Mouse (Mus musculus): ENCODE measurements at regions not wholly inside any gene's neighbourhood (a gene's known extent, or its start where the extent isn't known, plus 50 kb on each side); places are given as distances from the start of the nearest gene placed in this dataset.

DNA sequence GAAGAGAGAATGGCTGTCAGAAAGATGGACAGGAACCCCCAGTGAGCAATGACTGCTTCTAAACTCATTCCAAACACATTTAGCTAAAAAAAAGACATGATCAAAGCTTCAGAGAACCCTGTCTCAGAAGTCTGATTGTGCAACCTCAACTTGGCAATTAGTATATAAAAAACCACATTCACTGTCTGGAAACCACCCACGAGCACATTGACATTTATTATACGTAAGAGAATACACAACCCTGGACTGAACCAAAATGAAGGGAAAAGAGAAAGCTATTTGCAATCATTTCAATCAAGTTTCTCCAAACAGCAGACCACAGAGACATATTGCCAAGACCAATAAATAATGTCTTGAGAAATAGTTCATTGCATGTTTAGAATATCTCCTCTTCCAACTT, 820.7 kb upstream of the Adgrl2 start:
- DNase-seq = no peak

DNA sequence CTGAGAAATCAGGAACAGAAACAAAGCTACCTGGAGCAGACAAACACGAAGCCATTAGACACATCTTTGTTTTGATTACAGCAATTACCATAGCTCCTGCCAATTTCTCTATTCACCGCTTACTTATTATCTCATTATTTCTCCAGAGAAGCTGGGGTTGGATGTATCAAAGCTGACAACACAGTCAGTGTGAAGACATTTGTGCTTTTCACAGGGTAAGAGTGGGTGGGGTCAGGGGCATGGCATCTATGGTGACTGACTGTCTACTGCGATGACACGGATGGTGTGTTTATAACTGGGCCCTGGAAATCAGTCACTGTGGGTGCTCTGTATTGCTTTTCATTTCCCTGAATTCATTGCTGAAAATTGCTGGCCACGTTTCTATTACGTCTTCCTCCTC, 815.0 kb upstream of the Adgrl2 start:
- DNase-seq = no peak

- no peak for DNase-seq
These were observed 805.8 kb upstream of the Adgrl2 start for GRCm38 (mm10) chr3:149796123-149796522.

GRCm38 (mm10) chr3:149791593-149791992, 801.2 kb upstream of the Adgrl2 start:
- DNase-seq = no peak

- no peak for DNase-seq
These were observed 795.7 kb upstream of the Adgrl2 start for GRCm38 (mm10) chr3:149786096-149786495.

DNA sequence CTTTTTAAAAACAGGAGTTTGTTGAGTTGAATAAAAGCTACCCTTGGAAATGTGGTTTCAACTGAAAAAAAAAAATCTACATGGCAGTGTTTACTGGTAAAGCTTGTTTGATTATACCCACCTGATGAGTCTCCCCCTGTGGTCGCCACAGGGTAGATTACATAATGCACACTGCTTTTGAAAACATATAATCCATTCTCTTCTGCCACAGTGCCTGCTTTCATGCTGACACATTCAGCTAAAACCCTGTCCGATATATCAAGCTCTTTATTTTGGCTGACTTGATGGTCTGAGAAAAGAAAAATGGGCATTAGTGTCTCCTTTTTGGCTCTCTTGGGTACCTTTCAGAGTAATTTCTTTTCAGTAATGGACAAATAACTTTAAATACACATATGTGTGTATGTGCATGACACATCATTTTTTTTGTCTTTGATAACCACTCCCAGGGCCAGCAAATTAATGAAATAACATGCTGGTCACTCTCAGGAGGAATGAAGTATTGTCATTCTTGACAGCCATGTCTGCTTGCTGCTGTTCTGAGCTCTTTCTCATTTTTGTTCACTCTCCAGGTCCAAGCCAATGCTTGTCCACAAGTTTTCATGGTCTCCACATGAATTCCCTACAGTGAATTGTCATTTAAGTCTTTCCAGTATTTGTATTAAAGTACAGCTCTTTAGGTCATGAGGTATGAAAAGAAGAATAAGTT, 793.7 kb upstream of the Adgrl2 start:
- DNase-seq = no peak

DNA sequence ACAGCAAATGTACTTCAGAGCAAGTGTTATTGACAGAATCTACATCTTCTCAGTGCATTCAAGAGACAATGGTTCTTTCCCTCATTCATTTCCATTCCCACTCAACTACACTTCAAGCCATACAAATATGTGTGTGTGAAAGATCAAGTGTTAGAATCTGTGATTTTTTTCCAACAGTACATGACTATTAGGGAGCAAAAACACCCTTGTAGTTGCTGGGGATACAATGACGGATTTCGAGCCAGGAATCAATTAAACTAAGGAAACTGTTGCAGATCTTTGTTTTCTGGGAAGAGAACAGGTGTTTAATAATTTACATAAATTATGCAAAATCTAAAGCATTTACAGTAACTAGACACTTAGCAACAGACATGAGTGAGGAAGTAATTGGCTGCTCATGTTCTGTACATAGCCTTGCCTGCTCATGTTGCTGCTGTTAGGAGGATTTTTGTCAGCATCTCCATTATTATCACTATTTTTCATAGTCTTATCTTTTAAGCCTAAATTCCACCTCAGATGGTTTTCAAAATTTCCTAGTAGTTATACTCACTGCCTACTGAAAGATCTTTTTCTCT, 777.6 kb upstream of the Adgrl2 start:
- no peak for DNase-seq

DNA sequence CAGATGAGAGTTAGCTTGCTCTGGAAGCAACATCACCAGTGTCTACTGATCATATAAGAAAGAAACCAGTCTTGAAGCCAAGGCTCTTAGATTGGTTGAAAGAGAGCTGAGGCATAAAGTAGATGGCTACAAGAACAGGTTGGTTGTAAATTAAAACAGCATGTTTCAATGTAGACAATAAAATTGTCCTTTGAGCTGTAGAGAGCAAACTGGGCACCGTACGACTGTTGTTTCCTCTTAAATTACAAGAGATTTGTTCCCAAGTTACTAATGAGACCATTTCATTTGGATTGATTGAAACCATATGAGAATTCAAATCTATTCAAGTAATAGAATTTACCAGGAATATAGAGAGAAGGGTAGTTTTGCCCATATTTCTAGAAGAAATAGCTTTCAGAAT, 770.9 kb upstream of the Adgrl2 start:
- DNase-seq = no peak

DNA sequence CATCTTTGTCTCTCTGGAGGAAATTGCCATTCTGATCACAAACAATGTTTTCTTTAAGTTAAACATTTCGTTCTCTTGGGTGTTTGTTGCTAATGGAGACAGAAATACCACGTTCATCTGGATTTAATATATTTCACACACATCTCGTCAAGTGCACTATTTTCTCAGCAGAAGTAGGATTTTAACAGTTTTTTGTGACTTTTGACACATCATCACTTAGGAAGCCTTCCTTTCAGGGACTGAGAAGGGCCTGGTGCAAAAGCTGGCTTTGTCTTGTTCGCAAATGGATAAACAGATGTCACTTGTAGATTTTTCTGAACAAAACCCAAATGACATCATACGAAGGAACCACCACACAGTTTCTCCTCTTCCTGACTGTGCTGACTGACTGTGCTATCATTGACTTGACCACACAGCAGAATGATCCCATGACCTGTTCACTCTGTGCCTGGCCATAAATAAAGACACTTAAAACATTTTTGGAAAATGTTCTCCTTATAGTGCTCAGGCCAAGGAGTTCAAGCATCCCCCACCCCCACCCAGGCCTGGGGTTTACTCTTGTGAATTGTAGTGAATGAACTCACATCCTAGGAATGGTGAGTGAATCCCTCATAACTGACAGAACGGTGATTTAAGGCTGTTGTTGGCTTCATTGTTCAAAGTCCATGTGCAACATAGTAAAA, 767.7 kb upstream of the Adgrl2 start:
- DNase-seq = no peak

GRCm38 (mm10) chr3:149736069-149736468, 745.7 kb upstream of the Adgrl2 start:
- no peak for DNase-seq

DNA sequence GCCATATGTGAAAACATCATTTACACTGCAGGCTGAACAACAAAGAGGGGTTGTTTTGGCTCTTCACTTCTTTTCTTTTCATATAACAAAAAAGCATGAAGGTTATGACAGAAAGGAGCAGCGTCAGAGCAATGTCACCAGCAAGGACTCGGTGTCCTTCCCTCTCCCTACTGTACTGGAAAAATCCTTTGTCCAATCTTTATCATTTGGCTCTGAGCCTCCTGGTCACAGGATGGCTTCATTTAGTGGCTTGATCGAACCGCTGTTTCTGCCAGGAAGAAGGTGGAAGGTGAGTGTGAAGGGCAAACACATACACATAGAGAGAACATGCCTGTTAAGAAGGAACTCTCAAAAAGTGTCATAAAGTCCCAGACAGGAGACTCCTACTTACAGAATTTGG, 735.9 kb upstream of the Adgrl2 start:
- DNase-seq = no peak

DNA sequence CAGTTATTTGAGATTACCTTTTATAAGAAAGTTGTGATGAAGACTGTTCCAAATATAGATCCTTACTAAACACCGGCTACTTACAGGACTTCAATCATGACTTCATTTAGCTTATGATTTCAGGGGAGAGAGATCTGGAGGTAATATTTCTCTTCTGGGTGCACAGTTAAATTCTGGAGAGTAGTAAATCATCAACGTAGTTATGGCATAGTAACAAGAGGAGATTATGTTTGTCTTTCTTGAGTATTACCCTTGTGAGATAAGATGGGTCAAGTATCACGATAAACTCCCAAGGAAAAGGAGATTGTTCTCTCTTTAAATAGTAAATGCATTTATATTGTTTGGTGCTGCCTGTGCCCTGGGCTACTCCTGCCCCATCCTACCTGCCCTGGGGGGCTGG, 734.5 kb upstream of the Adgrl2 start:
- DNase-seq = no peak

DNA sequence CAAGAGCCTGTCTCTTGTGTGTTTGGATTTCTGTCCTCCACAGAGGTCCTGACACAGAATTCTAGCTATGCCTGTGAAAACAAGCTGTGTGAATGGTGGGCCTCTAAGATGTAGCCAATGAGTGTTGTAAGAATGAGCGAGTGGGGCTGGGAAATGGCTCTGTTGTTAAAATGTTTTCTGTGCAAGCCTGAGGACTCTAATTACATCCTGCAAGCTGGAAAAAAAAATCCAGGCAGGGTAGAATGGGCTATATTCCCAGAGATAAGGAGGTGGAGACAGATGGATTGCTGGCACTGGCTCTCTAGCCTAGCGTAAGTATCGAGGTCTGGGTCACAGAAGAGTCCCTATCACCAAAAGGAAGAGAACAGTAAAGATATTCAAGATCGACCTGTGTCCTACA, 731.5 kb upstream of the Adgrl2 start:
- no peak for DNase-seq

GRCm38 (mm10) chr3:149720306-149720705, 730.0 kb upstream of the Adgrl2 start:
- DNase-seq = no peak

GRCm38 (mm10) chr3:149705724-149706123, 715.4 kb upstream of the Adgrl2 start:
- no peak for DNase-seq

GRCm38 (mm10) chr3:149705322-149705721, 715.0 kb upstream of the Adgrl2 start:
- no peak for DNase-seq

DNA sequence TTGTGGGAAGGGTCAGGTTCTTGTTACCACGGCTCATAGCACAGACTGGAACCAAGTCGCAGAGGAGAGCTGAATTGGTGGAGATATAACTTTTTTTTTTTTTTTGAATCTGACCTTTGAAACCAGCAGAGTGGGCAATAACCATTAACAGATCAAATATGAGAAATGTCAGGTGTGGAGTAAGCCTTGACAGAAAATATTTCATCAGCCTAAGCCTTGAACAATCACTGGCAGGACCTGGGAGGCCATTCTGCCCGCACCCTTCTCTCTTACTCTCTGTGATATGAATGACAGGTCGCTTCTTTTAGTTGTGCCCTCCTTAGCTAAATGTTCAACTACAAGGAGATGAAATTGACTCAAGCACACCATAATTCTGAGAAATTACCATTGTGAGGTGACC, 714.1 kb upstream of the Adgrl2 start:
- no peak for DNase-seq

GRCm38 (mm10) chr3:149683561-149683960, 693.2 kb upstream of the Adgrl2 start:
- DNase-seq = no peak

GRCm38 (mm10) chr3:149682246-149682645, 691.9 kb upstream of the Adgrl2 start:
- no peak for DNase-seq

DNA sequence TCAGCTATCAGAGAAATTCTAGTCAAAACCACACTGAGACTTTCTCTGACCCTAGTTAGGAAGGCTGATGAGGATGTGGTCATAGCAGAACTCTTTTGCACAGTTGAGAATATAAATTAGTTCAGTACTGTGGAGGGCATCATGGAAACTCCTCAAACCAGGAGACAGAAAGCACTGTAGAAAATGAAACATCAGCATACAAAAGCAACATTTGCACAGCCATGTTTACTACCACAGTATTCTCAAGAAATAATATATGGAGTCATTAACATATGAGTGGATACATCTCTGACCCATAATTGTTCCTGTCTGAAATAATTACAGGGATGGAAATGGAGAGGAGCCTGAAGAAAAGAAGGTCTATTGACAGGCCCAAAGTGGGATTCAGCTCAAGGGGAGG, 683.6 kb upstream of the Adgrl2 start:
- no peak for DNase-seq

DNA sequence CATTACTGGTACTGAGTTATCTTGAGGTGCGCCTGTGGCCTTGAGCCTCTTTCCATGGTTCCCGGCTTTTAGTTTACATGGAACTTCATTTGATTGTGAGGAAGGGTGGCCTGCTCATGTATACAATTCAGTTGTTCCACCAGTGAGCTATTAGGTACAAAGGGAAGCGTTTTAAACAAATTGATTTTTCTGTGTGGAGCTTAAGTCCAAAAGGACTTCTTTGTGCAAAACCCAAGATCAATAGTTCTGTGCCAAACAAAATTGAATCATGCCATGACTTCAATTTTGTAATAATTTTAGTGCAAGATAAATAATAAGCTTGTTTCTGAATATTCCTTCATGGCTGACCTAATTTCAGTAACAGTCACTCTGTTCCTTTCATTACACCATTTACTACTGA, 674.3 kb upstream of the Adgrl2 start:
- DNase-seq = no peak

GRCm38 (mm10) chr3:149638324-149638723, 648.0 kb upstream of the Adgrl2 start:
- no peak for DNase-seq

GRCm38 (mm10) chr3:149626186-149626585, 635.8 kb upstream of the Adgrl2 start:
- no peak for DNase-seq

DNA sequence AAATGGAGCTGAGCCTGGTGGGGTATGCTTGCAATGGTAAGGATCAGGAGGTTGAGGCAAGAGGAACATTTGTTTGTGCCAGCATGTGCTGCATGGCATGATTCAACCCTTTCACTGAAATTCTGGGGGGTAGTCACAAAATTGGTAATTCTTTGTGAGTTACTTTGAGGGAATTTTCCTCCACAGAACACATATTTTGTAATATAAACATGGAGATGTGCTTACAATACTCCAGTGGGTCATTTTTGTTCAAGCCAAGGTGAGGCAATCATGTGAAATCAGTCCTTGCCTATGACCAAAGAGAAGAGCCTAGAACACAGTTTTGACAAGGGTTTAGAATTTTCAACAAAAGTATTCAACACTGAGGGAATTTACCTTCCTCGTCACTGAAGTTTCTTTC, 635.1 kb upstream of the Adgrl2 start:
- DNase-seq = no peak

GRCm38 (mm10) chr3:149625066-149625465, 634.7 kb upstream of the Adgrl2 start:
- no peak for DNase-seq
